Mouse (Mus musculus): Measurements from ENCODE around the gene Ncf4.

DNA sequence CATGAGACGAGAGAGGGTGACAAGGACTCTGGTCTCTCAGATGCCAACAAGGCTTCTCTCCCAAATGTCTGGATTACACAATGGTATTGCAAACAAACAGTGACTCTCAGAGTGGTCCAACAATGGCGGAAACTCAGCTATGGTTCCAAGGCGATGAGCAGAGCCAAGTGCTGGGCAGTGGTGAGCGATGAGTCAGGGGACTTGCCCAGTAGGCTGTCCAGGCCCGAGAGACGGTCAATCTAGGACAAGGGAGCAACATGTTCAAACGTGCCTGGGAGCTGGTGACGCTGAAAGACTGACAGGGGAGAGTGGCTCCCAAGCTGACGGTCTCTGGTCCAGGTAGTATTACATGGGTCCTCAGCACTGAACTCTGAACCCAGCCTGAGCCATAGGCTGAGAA, 29.3 kb upstream of the Ncf4 start:
- no peak for TF ChIP-seq CTCF (IDR thresholded peaks at IDR 0.05; ENCODE audit: low read depth)
- TF ChIP-seq EP300 (optimal IDR thresholded peaks at IDR 0.05): no peak
